Mouse (Mus musculus) limb, embryonic 14.5 days (tissue): ENCODE results near the gene Plcl1. TPM values are rescaled to one million over a fixed set of nuclear protein-coding genes. Genes with fewer than 3 reads are reported as not detected.

Experiments
- ATAC-seq: fragments of 200-750 bp; cut with Nextera tagmentation; 2 replicates; pipeline ENCODE4 v1.8.0; 2017; ENCODE audit warnings: low read depth, moderate number of reproducible peaks, moderate TSS enrichment; ENCODE audit not compliant: low FRiP score
- DNase-seq: peaks from one replicate; pipeline ENCODE4 v3.0.0-alpha.2; 2015; ENCODE audit warnings: low spot score
- H3K27ac ChIP-seq: fragments of 300-500 bp; sonication (generic); replicated peaks from 2 replicates; pipeline ENCODE4 v1.5.1; 2014; ENCODE audit warnings: low read depth, mild to moderate bottlenecking, low read length, moderate library complexity, mixed read lengths
- H3K27me3 ChIP-seq: fragments of 300-500 bp; sonication (generic); 2 replicates; pipeline ENCODE4 v1.6.1; 2014; ENCODE audit warnings: low read length, mixed read lengths; ENCODE audit not compliant: control insufficient read depth, insufficient read depth
- H3K36me3 ChIP-seq: fragments of 300-500 bp; sonication (generic); 2 replicates; pipeline ENCODE4 v1.6.1; 2014; ENCODE audit warnings: mild to moderate bottlenecking, low read length, moderate library complexity, mixed read lengths; ENCODE audit not compliant: control insufficient read depth, insufficient read depth
- H3K4me1 ChIP-seq: fragments of 300-500 bp; sonication (generic); 2 replicates; pipeline ENCODE4 v1.6.1; 2014; ENCODE audit warnings: antibody characterized with exemption, low read length, mixed read lengths; ENCODE audit not compliant: control insufficient read depth, insufficient read depth
- H3K4me2 ChIP-seq: fragments of 300-500 bp; sonication (generic); replicated peaks from 2 replicates; pipeline ENCODE4 v1.6.1; 2014; ENCODE audit warnings: low read depth, mild to moderate bottlenecking, low read length, moderate library complexity; ENCODE audit not compliant: severe bottlenecking
- H3K4me3 ChIP-seq: fragments of 300-500 bp; sonication (generic); replicated peaks from 2 replicates; pipeline ENCODE4 v1.5.1; 2014; ENCODE audit warnings: low read length
- H3K9ac ChIP-seq: fragments of 300-500 bp; sonication (generic); 2 replicates; pipeline ENCODE4 v1.6.1; 2014; ENCODE audit warnings: mild to moderate bottlenecking, low read depth, low read length, moderate library complexity; ENCODE audit not compliant: severe bottlenecking
- H3K9me3 ChIP-seq: fragments of 300-500 bp; sonication (generic); 2 replicates; pipeline ENCODE4 v1.6.1; 2016; ENCODE audit warnings: low read length; ENCODE audit not compliant: control insufficient read depth
- POLR2A ChIP-seq: fragments of 200-500 bp; IDR thresholded peaks from 2 replicates; pipeline ENCODE4 v1.8.0; 2012; ENCODE audit warnings: inconsistent platforms, mild to moderate bottlenecking, moderate library complexity, borderline replicate concordance; ENCODE audit not compliant: insufficient read depth, insufficient read length; ENCODE audit errors: extremely low read depth
- WGBS: fragments of 180-500 bp; shearing (Covaris S2); extraction: QIAGEN DNeasy Blood & Tissue Kit; methylation state at CpG from one replicate; pipeline ENCODE4 v1.1.7; 2014; 5-methylcytosine and 5-hydroxymethylcytosine counted together
- polyA plus RNA-seq, 2 experiments: library from polyadenylated mRNA; depleted of rRNA in 1 of 2; stranded (reverse) in 1 of 2; unstranded in 1 of 2; fragments of >200 nt; fragmentation: Nextera tagmentation in 1 of 2; extraction: Ambion mirVana in 1 of 2; gene quantifications; 2 replicates each; pipeline versions ENCODE4 v1.2.1 to v1.2.3; 2012 to 2014

Gene Plcl1
- polyA plus RNA-seq, 2 experiments: 1.8 to 2.3 TPM

DNA sequence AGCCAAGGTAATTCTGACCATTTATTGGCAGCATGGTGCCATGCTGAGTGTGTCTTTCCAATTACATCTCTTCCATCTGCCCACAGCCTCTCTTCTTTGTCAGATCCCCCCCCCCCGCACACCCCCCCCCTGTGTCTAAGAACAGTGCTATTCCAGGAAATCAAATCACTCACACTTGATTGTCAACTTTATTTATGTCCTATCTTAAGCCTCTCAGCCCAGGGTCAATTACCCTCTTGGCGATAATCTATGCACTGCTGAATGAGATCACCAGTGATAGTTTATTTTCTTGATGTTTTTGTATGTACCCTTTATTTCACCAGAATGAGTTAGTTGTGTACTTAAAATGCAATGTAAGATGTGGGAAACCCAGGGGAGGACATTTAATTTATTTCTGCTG, 176.0 kb downstream of the Plcl1 start:
- no peak for TF ChIP-seq POLR2A
- Histone ChIP-seq H3K9ac (no peak overlapping the region), H3K27ac (no peak overlapping the region), H3K27me3 (no peaks in the 10 kb centered on the region), H3K4me3 (no peak overlapping the region), H3K9me3 (no peaks in the 10 kb centered on the region), H3K4me1 (no peaks in the 10 kb centered on the region), H3K4me2 (no peak overlapping the region), H3K36me3 (no peaks in the 10 kb centered on the region)
- ATAC-seq (no peak), DNase-seq (no peak)
- 66% methylated on average over 2 of the region's 2 CpGs for WGBS

DNA sequence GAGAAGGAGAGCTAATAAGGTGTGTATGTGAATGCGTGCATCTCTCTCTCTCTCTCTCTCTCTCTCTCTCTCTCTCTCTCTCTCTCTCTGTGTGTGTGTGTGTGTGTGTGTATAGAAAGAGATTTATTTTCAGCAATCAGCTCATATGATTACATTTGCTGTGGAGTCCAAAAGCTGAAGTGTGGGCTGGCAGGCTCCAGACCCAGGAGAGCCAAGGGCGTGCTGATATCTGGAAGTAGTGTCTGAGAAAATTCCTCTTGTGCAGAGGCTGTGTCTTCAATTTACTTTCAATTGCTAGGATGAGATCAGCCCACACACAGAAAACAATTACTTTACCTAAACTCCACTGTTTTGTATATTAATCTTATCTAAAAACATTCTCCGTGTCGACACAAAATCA, 179.7 kb downstream of the Plcl1 start:
- H3K9ac ChIP-seq: no peak overlapping the region
- H3K4me2 ChIP-seq: no peak overlapping the region
- no peaks in the 10 kb centered on the region for H3K27me3 ChIP-seq
- DNase-seq (peak; percentile 14), ATAC-seq (no peak)
- H3K4me1 ChIP-seq: no peaks in the 10 kb centered on the region
- WGBS: 86% methylated on average over 4 of the region's 4 CpGs
- no peak for TF ChIP-seq POLR2A
- no peak overlapping the region for H3K4me3 ChIP-seq
- H3K9me3 ChIP-seq: no peaks in the 10 kb centered on the region
- no peak overlapping the region for H3K27ac ChIP-seq
- no peaks in the 10 kb centered on the region for H3K36me3 ChIP-seq

DNA sequence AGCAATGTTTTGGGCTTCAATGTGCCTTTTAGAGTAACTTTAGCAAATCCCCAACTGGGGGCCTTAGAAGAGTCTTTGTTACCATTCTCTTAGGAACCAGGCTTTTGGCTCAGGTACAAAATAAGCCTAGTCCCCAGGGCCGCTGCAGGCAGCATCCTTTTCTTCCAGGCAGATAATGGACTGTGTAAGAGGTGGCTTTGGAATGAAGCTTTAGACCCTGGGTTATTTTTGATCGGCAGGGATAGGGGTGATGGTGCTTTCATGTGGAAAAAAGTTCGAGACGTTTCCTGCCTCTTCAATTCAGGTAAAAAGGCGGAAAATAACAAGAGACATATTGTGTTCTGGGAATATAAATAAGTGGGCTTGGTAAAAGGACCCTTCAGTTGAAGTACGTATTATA, 182.4 kb downstream of the Plcl1 start:
- Histone ChIP-seq H3K4me2 (no peak overlapping the region), H3K27me3 (no peaks in the 10 kb centered on the region), H3K4me1 (no peaks in the 10 kb centered on the region), H3K9me3 (no peaks in the 10 kb centered on the region), H3K36me3 (no peaks in the 10 kb centered on the region), H3K27ac (no peak overlapping the region), H3K9ac (no peak overlapping the region), H3K4me3 (no peak overlapping the region)
- TF ChIP-seq POLR2A: no peak
- no peak for DNase-seq
- WGBS: 62% methylated on average over 6 of the region's 6 CpGs
- no peak for ATAC-seq

DNA sequence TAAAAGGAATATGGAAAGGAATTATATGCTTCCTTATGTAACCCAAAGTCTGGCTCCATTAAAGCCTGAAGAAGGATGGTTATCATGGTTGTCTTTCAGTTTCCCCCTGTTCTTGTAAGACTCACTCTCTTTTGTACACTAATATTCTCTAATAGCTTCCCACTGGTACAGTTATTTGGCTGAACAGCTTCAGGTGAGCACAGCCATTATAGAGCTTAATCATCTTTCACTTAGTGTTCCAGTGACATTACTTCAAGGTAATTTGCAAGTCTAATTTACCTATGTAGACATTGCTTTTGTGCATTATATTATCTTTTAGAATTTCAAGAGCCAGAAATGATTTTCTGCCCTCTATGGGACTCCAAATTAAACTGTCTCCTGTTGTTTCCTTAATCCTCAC, 184.3 kb downstream of the Plcl1 start:
- Histone ChIP-seq H3K27ac (no peak overlapping the region), H3K36me3 (no peaks in the 10 kb centered on the region), H3K4me3 (no peak overlapping the region), H3K4me2 (no peak overlapping the region), H3K27me3 (no peaks in the 10 kb centered on the region), H3K9me3 (no peaks in the 10 kb centered on the region), H3K9ac (no peak overlapping the region), H3K4me1 (no peaks in the 10 kb centered on the region)
- TF ChIP-seq POLR2A: no peak
- DNase-seq (no peak), ATAC-seq (no peak)

DNA sequence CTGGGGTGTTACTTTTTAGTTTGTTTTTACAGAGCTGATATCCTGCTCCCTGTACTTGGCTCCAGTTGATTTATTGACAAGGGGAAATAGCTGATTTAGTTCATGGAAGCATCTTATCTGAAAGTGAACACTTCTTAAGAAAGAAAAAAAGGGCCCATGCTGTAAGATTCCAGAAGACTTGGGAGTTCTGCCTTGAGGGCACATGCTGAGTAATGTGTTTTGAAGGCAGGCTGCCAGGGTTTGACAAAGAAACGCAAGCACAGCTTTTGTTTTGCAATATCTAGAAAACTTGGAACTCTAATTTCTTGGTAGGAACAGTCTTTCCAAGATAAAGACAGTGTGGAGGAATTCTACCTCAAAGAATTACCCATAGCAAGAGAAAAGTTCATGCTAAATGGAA, 194.8 kb downstream of the Plcl1 start:
- H3K4me3 ChIP-seq: no peak overlapping the region
- TF ChIP-seq POLR2A: no peak
- ATAC-seq (no peak), DNase-seq (peak; percentile 19)
- no peaks in the 10 kb centered on the region for H3K36me3 ChIP-seq
- WGBS: 73% methylated on average over 1 of the region's 1 CpGs
- H3K4me1 ChIP-seq: no peaks in the 10 kb centered on the region
- no peak overlapping the region for H3K4me2 ChIP-seq
- no peak overlapping the region for H3K9ac ChIP-seq
- H3K9me3 ChIP-seq: no peaks in the 10 kb centered on the region
- H3K27ac ChIP-seq: no peak overlapping the region
- H3K27me3 ChIP-seq: no peaks in the 10 kb centered on the region

DNA sequence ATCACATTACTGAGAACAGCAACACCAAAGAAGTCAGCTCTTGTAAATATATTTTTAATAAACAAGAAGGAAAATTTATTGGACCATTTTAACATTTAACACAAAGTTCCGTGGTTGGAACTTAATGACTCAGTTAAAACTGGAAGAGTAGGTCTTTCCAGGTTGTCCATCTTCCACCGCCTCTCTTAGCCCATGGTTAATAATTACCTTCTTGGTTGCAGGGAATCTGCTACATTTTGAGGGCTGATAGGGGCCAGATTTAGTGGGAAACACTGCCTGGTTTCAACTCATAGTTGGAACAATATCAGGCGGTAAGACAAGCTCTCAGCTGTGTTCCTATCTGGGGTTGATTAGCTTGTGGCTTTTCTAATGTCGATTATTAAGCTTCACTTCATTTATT, 198.9 kb downstream of the Plcl1 start:
- H3K27me3 ChIP-seq: no peaks in the 10 kb centered on the region
- H3K9me3 ChIP-seq: no peaks in the 10 kb centered on the region
- no peak overlapping the region for H3K9ac ChIP-seq
- no peak overlapping the region for H3K27ac ChIP-seq
- no peak overlapping the region for H3K4me3 ChIP-seq
- no peak for ATAC-seq
- no peak for TF ChIP-seq POLR2A
- H3K36me3 ChIP-seq: no peaks in the 10 kb centered on the region
- 76% methylated on average over 4 of the region's 4 CpGs for WGBS
- H3K4me1 ChIP-seq: no peaks in the 10 kb centered on the region
- no peak overlapping the region for H3K4me2 ChIP-seq
- DNase-seq: no peak
